Mouse (Mus musculus) ES-E14 (cell line): ENCODE measurements at regions not wholly inside any gene's neighbourhood (a gene's known extent, or its start where the extent isn't known, plus 50 kb on each side); places are given as distances from the start of the nearest gene placed in this dataset.

Experiments
- DNase-seq: peaks from one replicate; pipeline ENCODE4 v3.0.0-alpha.2; 2013; ENCODE audit warnings: low read depth, low spot score
- H3K27ac ChIP-seq: 2 replicates; pipeline ENCODE4 v1.5.1; 2012; ENCODE audit warnings: low read depth, mild to moderate bottlenecking, low read length, moderate library complexity, mixed read lengths; ENCODE audit not compliant: poor library complexity, insufficient read depth, severe bottlenecking
- H3K36me3 ChIP-seq: 2 replicates; pipeline ENCODE4 v1.6.1; 2012; ENCODE audit warnings: mild to moderate bottlenecking, low read length, moderate library complexity, mixed read lengths; ENCODE audit not compliant: control insufficient read depth, poor library complexity, insufficient read depth, severe bottlenecking
- H3K4me1 ChIP-seq, 2 experiments: fragments of 150-350 bp in 1 of 2; sonication (generic) in 1 of 2; 2 replicates each; pipeline ENCODE4 v1.6.1; 2012; ENCODE audit warnings: low read length in 2 of 2, mild to moderate bottlenecking in 1 of 2, mixed read lengths in 1 of 2; ENCODE audit not compliant: control insufficient read depth in 2 of 2, insufficient read depth in 2 of 2, poor library complexity in 1 of 2
- H3K4me3 ChIP-seq, 2 experiments: fragments of 150-350 bp in 1 of 2; sonication (generic) in 1 of 2; 2 replicates each; pipeline ENCODE4 v1.5.1; 2012; ENCODE audit warnings: low read length in 2 of 2, low read depth in 1 of 2, mild to moderate bottlenecking in 1 of 2, mixed read lengths in 1 of 2; ENCODE audit not compliant: insufficient read depth in 1 of 2, poor library complexity in 1 of 2, severe bottlenecking in 1 of 2
- H3K9ac ChIP-seq: 2 replicates; pipeline ENCODE4 v1.6.1; 2012; ENCODE audit warnings: low read depth, mild to moderate bottlenecking, low read length, mixed read lengths; ENCODE audit not compliant: poor library complexity, insufficient read depth, severe bottlenecking
- H3K9me3 ChIP-seq: fragments of 150-350 bp; sonication (generic); 2 replicates; pipeline ENCODE4 v1.6.1; 2012; ENCODE audit warnings: low read depth, mild to moderate bottlenecking, low read length; ENCODE audit not compliant: control insufficient read depth, insufficient read depth
- CHD2 ChIP-seq: IDR thresholded peaks from 2 replicates; pipeline ENCODE4 v1.6.1; 2014; ENCODE audit warnings: mild to moderate bottlenecking, low read depth, low read length, inconsistent platforms
- HCFC1 ChIP-seq: IDR thresholded peaks from 2 replicates; pipeline ENCODE4 v1.6.1; 2012; ENCODE audit warnings: low read length, inconsistent platforms, borderline replicate concordance; ENCODE audit not compliant: insufficient read depth
- MAFK ChIP-seq: IDR thresholded peaks from 2 replicates; pipeline ENCODE4 v1.6.1; 2014; ENCODE audit warnings: mild to moderate bottlenecking, low read depth, low read length, inconsistent platforms; ENCODE audit not compliant: insufficient read depth
- ZC3H11A ChIP-seq: IDR thresholded peaks from 2 replicates; pipeline ENCODE4 v1.6.1; 2012; ENCODE audit warnings: low read depth, mild to moderate bottlenecking, inconsistent platforms, low read length, borderline replicate concordance
- ZNF384 ChIP-seq: IDR thresholded peaks from 2 replicates; pipeline ENCODE4 v1.6.1; 2012; ENCODE audit warnings: low read depth, low read length, inconsistent platforms
- in situ Hi-C, 2 experiments: fragments of 600-800 bp; cut with MboI; formaldehyde crosslinking; loops; one replicate each; pipeline ENCODE4 v1.15.1; 2025; ENCODE audit warnings: low sequenced_read_pairs in 2 of 2, inconsistent platforms in 1 of 2; ENCODE audit not compliant: unreplicated experiment in 2 of 2

- Histone ChIP-seq H3K4me3 (no peak overlapping the region), H3K4me1 (0 out of 4 replicates have a peak, but pooled peaks cover 2% of the 10 kb centered on the region in 2 experiments), H3K9ac (no peak overlapping the region), H3K9me3 (no peaks in the 10 kb centered on the region), H3K36me3 (no peaks in the 10 kb centered on the region), H3K27ac (no peak overlapping the region)
- in situ Hi-C loops, result no loop called here
- DNase-seq, result no peak
- no peak for TF ChIP-seq CHD2
- no peak for TF ChIP-seq HCFC1
- TF ChIP-seq MAFK, result no peak
- TF ChIP-seq ZNF384, result no peak
- TF ChIP-seq ZC3H11A, result no peak
Observed at GRCm38 (mm10) chr3:33962938-33963337, 56.8 kb upstream of the Fxr1 start.

- TF ChIP-seq CHD2 (no peak), MAFK (no peak), HCFC1 (no peak), ZC3H11A (no peak), ZNF384 (no peak)
- Histone ChIP-seq H3K36me3 (no peaks in the 10 kb centered on the region), H3K9me3 (no peaks in the 10 kb centered on the region), H3K4me1 (0 out of 4 replicates have a peak, but pooled peaks cover 2% of the 10 kb centered on the region in 2 experiments), H3K27ac (no peak overlapping the region), H3K4me3 (no peak overlapping the region), H3K9ac (no peak overlapping the region)
- in situ Hi-C loops, result no loop called here
- DNase-seq, result no peak
Observed at GRCm38 (mm10) chr3:33967184-33967583, 52.6 kb upstream of the Fxr1 start.
